Mouse (Mus musculus): ENCODE measurements at regions not wholly inside any gene's neighbourhood (a gene's known extent, or its start where the extent isn't known, plus 50 kb on each side); places are given as distances from the start of the nearest gene placed in this dataset.
A peak's percentile ranks its signal among the peaks of the same experiment; 100 is the strongest.

DNA sequence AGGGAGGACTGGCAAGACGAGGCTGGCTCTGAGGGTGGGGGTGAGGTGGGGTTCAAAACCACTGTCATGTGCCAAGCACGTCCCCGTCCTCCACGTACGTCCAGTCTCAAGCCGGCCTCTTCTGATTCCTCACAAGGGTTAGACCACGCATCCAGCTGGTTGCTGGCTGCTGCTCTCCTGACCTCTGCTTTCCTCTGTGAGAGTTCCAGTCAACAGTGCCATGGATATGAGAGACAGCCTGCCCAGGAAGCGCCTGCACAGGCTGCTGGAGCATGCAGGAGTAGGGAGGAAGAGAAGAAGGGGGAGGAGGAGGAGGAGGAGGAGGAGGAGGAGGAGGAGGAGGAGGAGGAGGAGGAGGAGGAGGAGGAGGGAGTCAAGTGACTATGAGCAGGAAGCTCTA lies 224.6 kb upstream of the Ajap1 start:
- intact Hi-C loops (cut with DNase I), result no loop called here
- no peak for DNase-seq

DNA sequence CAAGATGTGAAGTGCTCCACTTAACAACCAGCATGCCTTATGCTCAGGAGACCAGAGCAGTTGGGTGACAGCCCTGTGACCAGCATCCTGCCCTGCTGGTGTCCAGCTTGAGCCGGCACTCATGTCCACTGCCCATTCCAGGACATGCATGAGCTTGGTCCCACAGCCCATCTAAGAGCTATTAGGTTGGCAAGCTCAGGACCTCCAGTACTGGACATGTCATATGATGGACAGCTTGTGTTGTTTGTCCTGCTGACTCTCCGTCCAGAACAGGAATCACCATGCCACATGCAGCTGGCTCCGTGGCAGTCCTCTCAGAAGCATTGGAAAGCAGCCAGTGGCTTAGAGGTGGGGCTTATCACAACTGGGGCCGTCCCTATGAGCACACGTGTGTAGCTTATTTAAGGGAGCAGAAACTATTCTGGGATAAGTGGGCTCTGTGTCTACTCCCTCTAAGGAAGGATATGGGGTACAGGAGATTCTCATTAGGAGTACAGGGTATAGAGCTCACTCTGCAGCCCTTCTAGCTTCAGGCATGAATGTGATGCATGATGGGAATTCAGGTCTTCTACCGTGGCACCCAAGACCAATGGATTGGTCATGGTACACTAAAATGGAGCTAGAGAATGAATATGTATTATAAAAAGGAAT lies 232.5 kb upstream of the Ajap1 start:
- no peak for DNase-seq
- intact Hi-C loops (cut with DNase I), result no loop called here

DNA sequence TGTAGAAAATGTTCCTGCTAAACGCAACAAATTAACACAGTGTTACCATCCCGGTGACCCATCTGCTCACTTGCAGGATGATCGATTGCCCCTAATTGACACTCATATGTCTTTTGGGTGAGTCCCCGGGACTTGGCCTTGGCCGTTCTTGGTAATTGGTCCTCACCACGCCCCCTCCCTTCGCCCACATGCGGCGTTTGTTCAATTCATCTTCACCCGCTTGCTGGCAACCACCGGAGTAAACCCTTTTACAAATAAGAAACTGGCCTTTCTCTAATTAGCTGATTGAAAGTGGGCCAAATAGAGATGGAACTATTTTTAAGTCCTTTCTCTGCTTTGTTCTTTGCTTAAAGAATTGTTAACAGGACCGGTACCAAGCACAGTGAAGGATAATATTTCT lies 234.7 kb upstream of the Ajap1 start:
- no peak for DNase-seq
- intact Hi-C loops (cut with DNase I), result no loop called here

DNA sequence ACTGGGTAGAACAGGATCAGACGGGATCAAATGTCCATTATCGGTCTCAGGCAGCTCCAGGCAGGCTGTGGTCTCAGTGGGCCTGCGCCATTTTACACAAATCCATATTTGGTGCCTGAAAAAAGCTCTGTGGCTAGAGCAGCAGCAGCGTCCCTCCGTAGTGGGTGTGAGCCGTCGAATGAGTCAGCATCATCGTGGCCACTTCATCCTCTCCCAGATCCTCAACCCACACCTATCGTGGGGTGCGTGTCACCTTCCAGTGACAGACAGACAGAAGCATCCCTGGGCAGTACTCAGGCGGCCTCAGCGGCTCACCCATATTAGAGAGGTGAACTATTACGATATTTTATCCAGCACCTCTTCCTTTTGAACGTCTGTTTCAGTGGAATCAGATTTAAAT lies 233.0 kb upstream of the A430005L14Rik start:
- no peak for DNase-seq

DNA sequence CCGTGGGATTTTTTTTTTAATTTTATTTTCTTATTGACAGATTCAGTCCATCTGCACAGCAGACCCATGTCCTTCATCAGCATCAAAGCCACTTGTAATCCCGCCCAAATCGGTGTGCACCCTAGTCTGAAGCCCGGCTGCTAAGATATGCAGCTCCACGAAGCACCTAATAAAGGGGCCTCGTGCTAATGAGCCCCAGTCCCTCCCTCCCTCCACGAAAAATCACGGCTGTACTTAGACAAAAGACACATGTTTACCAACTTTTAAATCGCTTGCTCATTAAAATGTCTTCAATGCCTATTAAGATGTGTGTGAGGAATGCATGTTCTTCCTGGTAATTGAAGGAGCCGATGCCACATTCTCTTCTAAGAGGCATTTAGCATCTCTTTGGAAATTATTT lies 229.8 kb upstream of the A430005L14Rik start:
- no peak for DNase-seq
- intact Hi-C loops (cut with DNase I), result no loop called here

More for the DNA sequence above, 233.0 kb upstream of the A430005L14Rik start:
- intact Hi-C loops (cut with DNase I), result no loop called here

DNA sequence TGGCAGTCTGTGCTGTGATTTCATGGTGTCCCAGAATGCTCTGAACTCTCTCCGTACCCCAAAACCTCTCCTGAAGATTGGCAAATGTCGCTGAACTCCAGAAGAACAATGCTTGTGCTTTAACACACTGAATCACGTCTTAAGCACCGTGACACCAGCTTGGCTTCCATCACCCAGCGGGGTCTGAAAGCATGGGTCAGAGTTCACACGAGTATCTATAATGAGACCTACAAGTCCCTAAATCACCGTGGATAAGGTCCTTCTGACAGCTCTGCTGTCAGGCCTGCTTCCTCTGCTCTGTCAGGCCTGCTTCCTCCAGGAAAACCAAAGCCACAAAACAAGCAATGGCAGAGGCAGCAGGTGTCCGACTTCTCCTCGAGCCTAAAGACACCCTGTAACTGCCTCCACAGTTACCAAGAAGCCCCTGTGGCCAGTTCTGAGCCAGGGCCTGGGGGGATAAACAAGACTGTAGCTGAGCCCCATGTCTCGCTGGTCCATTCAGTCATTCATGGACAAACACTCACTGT lies 229.1 kb upstream of the A430005L14Rik start:
- DNase-seq, result no peak
- intact Hi-C loops (cut with DNase I), result no loop called here

DNA sequence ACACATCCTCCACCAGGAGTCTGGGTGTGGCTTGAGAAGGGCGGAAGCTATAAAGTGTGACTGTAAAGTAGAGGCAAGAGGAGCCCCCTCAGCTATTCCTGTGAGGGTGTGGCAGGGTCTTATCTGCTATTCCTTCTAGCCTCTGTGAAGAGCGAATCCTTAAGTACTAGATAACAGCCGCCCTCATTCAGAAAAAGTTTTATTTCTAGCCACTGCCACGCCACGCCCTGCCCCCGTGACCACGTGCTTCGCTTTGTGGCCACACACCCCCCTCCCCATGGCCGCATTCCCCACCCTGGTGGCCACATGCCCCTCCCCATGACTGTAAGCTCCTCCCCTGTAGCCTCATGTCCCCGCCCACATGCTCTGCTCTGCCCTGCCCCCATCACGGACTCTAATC lies 218.9 kb upstream of the A430005L14Rik start:
- no peak for DNase-seq
- intact Hi-C loops (cut with DNase I), result no loop called here

DNA sequence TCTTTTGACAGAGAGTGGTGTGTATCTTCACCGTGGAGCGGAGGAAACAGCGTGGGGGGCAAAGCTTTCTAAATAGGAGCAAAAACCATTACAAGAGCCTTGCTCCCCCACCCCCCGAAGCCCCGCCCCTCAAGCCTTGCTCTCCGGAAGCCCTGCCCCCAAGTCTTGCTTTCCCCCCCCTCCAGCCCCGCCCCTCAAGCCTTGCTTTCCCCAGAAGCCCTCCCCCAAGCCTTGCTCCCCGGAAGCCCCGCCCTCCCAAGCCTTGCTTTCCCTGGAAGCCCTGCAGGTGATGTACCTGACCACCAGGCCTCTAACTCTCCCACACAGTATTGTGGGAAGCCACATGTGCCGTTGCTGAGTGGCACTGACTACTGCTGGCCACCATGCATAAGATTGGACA lies 214.8 kb upstream of the A430005L14Rik start:
- intact Hi-C loops (cut with DNase I), result no loop called here
- no peak for DNase-seq

DNA sequence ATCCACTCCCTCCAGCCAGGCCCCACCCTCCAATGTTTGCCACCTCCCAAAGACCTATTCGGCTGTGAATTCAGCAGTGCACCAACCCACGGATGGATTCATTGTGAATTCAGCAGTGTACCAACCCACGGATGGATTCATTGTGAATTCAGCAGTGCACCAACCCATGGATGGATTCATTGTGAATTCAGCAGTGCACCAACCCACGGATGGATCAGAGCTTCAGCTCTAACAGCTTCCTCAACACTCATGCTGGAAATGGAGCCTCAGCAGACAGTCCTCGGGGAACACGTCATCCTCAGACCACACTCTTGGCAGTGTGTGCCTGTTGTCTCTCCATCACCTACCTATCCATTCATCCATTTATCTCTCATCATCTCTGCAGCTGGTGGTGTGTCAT lies 204.2 kb upstream of the A430005L14Rik start:
- intact Hi-C loops (cut with DNase I), result no loop called here
- DNase-seq, result no peak

DNA sequence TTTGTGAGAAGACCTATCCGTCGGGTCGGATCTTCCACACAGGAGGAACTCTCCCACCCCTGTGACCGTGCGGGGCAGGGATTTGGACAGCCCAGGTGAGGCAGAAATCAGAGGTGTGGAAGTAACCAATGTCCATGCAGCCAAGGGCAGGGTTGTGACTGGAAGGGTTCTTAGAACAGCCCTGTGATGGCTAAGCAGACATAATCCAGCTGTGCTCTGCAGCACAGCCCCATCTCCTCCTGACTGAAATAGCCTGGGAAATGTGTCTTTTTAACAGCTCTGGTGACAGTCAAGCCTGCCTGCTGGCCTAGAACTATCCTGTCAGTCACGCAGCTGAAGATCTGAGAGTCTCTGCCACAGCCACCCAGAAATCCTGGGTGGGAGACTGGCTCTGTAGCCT lies 198.7 kb upstream of the A430005L14Rik start:
- DNase-seq, result peak in 1 of 2 experiments; percentile 3
- intact Hi-C loops (cut with DNase I), result no loop called here

DNA sequence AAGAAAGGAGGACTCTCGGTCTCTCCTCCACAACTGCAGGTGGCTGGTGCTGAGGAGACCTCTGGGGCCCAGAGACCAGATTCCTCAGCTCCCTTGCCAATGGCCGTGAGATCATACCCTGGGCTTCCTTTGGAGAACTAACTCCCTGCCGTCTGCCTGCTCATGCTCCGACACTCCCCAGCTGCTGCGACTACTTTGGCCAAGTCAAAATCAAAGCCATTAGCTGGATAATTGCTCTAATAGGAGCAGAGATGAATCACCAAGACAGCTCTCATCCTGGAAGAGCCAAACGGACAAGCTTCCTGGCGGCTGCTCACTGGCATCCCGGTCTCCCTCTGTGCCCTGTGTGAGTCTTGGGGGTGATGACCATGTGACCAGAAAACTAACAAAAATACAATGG lies 198.3 kb upstream of the A430005L14Rik start:
- intact Hi-C loops (cut with DNase I), result no loop called here
- DNase-seq, result peak; percentile 6 to 22

DNA sequence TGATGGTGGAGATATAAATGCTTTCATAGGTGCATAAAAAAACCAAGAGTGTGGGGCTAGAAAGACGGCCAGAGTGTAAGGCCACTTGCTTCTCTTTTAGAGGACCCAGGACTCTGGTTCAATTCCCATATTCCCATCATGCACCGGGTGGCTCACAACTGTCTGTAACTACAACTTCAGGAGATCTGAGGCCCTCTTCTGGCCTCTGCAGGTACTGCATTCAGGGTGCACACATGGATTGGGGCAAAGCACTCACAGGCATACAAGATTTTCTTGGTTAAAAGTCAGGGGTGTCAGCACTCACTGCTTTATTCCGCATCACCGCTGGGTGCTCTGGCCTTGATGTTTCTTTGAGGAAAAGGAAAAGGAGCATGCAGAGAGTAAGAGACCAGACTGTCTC lies 196.1 kb upstream of the A430005L14Rik start:
- no peak for DNase-seq
- intact Hi-C loops (cut with DNase I), result no loop called here

DNA sequence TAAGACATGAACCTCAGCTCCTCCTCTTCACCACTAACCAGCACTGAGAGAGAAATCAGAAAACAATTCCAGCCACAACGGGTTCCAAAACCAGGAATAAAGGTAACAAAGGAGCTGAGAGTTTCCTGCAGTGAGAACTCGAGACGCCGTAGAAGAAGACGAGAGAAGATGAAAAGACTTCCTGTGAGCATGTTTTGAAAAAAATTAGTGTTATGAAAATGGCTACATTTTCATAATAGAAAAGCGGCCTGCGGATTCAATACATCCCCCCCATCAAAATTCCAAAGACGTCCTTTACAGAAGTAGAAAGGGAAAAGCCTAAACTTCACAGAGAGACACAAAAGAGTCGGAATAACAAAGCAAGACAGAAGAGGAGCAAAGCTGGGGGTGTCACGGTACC lies 193.6 kb upstream of the A430005L14Rik start:
- DNase-seq, result no peak
- intact Hi-C loops (cut with DNase I), result no loop called here

DNA sequence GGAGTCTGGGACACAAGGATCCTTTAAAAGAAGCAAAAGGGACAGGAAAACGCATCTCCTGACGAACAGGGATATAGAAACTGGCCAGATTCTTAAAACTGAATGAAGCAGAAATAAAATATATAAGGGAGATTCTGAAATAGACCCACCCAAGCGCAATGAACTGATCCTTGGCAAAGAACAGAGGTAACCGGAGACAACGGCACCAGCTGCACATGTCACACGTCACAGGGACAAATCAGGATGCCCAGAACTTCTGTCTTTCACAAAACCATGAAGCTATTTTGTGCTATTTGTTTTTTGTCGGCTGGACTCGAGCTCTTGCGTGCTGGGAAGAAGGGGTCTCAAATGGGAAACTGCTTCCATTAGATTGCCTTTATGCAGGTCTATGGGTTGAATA lies 189.3 kb upstream of the A430005L14Rik start:
- no peak for DNase-seq
- intact Hi-C loops (cut with DNase I), result no loop called here

DNA sequence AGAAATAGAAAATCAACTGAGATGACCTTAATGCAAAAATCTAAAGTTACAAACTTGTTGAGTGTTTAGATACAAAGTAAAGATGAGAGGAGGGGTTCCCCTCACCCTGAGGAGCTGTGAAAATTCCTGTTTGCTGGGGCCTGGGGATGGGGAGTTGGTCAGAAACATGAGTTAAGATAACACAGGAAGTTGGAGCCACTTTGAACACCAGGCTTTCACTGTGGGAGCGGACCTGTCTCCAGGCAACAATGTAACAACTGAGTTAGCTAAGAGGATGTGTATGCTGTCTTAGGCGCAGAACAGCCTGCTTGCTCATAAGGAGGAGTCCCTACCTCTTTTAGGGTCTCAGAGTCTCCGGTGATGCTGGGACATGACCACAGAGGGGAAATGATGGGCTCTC lies 188.7 kb upstream of the A430005L14Rik start:
- intact Hi-C loops (cut with DNase I), result no loop called here
- DNase-seq, result no peak

DNA sequence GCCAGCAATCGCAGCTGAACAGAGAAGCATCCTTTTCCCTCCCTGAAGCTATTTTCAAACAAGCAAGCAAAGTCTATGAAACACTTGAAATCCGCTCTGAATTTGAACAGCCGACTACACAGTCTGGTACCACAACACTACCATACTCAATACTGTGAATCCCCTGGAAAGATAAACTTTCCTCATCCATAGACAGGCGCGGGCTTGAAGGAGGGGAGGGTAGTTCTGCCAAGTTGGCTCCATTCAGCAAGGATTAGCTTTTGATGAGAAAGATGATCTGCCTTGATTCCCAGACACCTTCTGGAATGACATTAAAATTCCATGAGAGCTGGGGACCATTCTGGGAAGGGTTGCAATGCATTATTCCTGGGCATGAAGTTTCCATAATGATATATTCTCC lies 186.4 kb upstream of the A430005L14Rik start:
- no peak for DNase-seq
- intact Hi-C loops (cut with DNase I), result no loop called here

DNA sequence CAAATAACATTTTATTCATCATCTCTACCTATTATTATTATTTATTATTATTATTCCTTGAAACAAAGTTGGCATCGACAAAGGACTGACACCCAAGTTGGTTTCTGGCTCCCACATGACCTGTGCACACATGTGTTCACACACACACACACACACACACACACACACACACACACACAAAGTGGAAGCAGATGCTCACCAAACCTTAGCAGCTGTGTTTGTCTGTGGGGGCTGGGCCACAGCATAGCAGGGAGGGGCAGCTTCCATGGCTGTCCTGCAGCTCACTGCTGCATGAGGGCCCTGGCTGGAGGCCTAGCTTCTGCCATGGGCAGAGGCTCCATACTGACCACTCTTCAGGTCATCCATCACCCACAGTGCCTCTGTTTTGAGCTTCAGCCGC lies 176.5 kb upstream of the A430005L14Rik start:
- intact Hi-C loops (cut with DNase I), result no loop called here
- no peak for DNase-seq

DNA sequence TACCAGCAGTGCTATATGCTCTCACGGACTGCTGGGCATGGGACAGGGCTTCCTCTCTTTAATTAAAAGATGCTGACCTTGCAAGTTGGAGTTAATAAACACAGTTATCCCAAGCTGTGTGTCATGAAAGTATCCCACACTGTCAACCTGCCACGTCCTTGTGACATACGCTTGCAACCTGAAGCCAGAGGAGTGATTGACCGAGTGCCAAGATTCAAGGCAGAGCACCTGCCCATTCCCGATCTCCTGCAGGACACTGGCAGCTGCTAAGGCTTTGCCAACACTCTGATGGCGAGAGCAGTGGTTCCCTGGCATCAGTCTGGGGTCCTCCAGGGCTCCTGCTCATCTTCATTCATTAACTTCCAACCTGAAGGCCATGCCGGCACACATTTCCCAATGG lies 175.8 kb upstream of the A430005L14Rik start:
- no peak for DNase-seq
- intact Hi-C loops (cut with DNase I), result no loop called here

DNA sequence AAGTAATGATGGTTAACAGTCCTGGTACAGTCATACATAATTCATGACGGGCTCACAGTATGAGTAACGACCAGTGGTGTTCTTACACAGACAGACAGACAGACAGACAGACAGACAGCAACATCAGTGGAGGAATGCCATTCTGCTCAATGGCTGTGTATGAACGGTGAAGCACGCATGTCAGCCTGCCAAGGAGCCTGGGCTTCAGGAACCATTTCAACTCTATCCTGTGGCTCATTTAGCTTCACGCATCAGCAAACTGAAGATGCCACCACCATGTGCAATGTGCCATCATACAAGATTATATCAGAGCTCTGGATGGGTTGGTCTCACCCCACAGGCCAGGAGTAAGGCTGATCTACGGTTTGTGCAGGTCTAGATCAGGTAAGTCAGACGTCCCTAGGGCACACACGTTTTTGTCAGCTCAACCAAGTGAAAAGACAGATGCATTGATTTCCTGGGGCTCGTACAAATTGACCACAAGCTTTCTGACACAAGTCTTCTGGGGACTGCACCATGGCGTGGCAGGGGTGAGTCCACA lies 175.0 kb upstream of the A430005L14Rik start:
- intact Hi-C loops (cut with DNase I), result no loop called here
- no peak for DNase-seq

DNA sequence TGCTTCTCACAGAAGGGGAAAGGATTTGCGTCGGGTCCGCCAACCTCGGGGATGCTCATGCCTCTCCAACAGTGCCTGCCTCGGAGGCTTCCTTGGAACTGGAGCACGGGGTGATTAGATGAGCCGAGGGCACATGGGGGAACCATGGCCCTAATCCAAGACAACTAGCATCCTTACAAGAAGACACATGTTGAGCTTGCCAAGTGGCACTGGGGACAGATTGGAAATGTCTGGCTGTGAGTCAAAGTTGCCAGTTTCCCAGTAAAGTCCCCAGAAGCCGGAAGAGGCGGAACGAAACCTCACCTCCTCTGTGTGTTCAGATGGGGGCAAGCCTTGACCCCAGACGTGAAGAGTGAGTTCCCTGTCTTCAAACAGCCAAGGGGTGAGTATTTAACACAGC lies 172.6 kb upstream of the A430005L14Rik start:
- intact Hi-C loops (cut with DNase I), result no loop called here
- DNase-seq, result no peak

DNA sequence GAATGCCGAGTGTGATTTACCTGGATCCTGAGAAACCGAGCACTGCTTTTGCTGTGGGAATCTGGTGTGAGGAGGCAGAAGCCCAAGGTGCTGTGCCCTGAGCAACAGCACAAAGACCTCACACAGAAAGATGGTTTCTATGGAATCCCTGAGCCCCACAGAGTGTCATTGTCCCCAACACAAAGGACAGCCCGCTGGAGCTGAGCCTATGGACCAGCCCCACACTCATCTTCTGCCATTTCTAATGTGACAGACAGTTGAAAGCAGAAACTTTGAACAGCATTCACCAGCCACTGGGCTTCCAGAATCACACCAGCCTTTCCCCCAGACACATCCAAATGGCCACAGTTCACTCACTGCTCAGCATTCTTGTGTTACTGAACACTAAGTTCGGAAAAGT lies 171.5 kb upstream of the A430005L14Rik start:
- intact Hi-C loops (cut with DNase I), result no loop called here
- no peak for DNase-seq

DNA sequence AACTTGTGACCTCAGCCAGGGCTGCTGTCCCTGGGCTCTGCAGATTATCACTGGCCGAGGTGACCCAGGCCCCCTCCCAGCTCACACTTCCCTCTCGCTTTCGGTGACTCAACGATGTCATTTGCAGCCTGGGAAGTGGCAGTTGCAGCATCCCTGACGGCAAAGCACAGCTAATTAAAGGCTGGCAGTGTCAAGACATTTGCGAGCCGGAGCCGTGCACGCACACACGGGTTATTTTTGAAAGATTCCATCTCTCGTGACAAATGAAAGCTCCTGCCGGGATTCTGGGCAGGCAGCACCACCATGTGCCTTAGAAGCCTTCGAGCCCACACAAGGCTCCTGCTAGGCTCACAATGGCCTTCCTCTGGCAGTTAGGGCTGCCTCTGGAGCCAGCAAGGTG lies 164.7 kb upstream of the A430005L14Rik start:
- DNase-seq, result no peak
- intact Hi-C loops (cut with DNase I), result no loop called here

DNA sequence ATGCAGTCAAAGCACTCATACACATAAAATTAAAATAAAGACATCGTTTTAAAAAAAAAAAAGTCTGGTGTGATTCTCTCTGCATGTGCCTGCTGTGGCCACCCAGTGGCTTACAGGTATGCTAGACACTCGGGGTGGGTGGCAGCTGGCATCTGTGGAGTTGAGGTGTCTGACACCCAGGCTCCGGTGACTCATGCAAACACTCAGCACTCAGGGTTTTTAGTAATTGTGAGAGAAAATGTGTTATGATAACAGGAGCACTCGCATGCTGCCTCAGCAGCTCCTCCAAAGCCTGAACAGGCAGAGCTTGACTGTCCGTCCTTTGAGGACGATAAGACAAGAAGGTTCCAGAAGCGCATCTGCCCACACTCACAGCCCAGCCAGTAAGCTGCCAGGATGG lies 159.0 kb upstream of the A430005L14Rik start:
- DNase-seq, result no peak
- intact Hi-C loops (cut with DNase I), result no loop called here
